Mouse (Mus musculus): Measurements from ENCODE around the gene Slc1a2.

GRCm38 (mm10) chr2:102747758-102748157 lies 89.3 kb downstream of the Slc1a2 start:
- TF ChIP-seq EP300 (IDR thresholded peaks at IDR 0.05; ENCODE audit: low read length) (peak; percentile 81), ZNF384 (IDR thresholded peaks at IDR 0.05; ENCODE audit: low read depth, low read length) (no peak), POLR2A (IDR thresholded peaks at IDR 0.05; ENCODE audit: low read depth, low read length) (no peak), CTCF (conservative IDR thresholded peaks at IDR 0.05 in 1 of 2, IDR thresholded peaks at IDR 0.05 in 1 of 2; ENCODE audit: low read depth in 2 of 2, low read length in 2 of 2) (no peak), BHLHE40 (IDR thresholded peaks at IDR 0.05; ENCODE audit: low read depth, low read length) (peak; percentile 34; the same call in 1 of the 2 replicates), MAFK (IDR thresholded peaks at IDR 0.05; ENCODE audit: insufficient replicate concordance, low read length) (no peak), TBP (conservative IDR thresholded peaks at IDR 0.05; ENCODE audit: low read depth, low read length) (no peak), NELFE (IDR thresholded peaks at IDR 0.05; ENCODE audit: low read depth, low read length) (no peak), POLR2AphosphoS2 (IDR thresholded peaks at IDR 0.05; ENCODE audit: low read depth, low read length) (no peak), MYC (IDR thresholded peaks at IDR 0.05; ENCODE audit: low read depth, low read length) (no peak)
